Mouse (Mus musculus) intestine, embryonic 14.5 days (tissue): ENCODE measurements around the gene Dnajc13. TPM values are rescaled to one million over a fixed set of nuclear protein-coding genes. Genes with fewer than 3 reads are reported as not detected.

Experiments used
- ATAC-seq: fragments of 200-750 bp; cut with Nextera tagmentation; replicated peaks from 2 replicates; pipeline ENCODE4 v1.8.0; 2017; ENCODE audit warnings: low read depth, moderate number of reproducible peaks, moderate TSS enrichment, moderate library complexity; ENCODE audit not compliant: low FRiP score, low TSS enrichment
- DNase-seq: peaks from one replicate; pipeline ENCODE4 v3.0.0-alpha.2; 2018; ENCODE audit warnings: low spot score
- H3K27ac ChIP-seq: fragments of 300-500 bp; sonication (generic); 2 replicates; pipeline ENCODE4 v1.5.1; 2014; ENCODE audit warnings: low read depth, mild to moderate bottlenecking, control low read depth
- H3K27me3 ChIP-seq: fragments of 300-500 bp; sonication (generic); replicated peaks from 2 replicates; pipeline ENCODE4 v1.6.1; 2014; ENCODE audit warnings: low read length, control low read depth; ENCODE audit not compliant: control insufficient read depth, insufficient read depth
- H3K36me3 ChIP-seq: fragments of 300-500 bp; sonication (generic); 2 replicates; pipeline ENCODE4 v1.6.1; 2014; ENCODE audit warnings: low read length, control low read depth; ENCODE audit not compliant: control insufficient read depth, insufficient read depth
- H3K4me1 ChIP-seq: fragments of 300-500 bp; sonication (generic); replicated peaks from 2 replicates; pipeline ENCODE4 v1.6.1; 2014; ENCODE audit warnings: low read length, control low read depth, mixed read lengths; ENCODE audit not compliant: control insufficient read depth, insufficient read depth
- H3K4me2 ChIP-seq: fragments of 300-500 bp; sonication (generic); 2 replicates; pipeline ENCODE4 v1.6.1; 2014; ENCODE audit warnings: low read length
- H3K4me3 ChIP-seq: fragments of 300-500 bp; sonication (generic); 2 replicates; pipeline ENCODE4 v1.5.1; 2014; ENCODE audit warnings: low read depth, low read length, control low read depth, mixed read lengths
- H3K9ac ChIP-seq: fragments of 300-500 bp; sonication (generic); 2 replicates; pipeline ENCODE4 v1.6.1; 2014; ENCODE audit warnings: mild to moderate bottlenecking, low read length
- H3K9me3 ChIP-seq: fragments of 300-500 bp; sonication (generic); 2 replicates; pipeline ENCODE4 v1.6.1; 2016; ENCODE audit warnings: low read length, control low read depth; ENCODE audit not compliant: control insufficient read depth
- WGBS: fragments of 180-500 bp; shearing (Covaris S2); extraction: QIAGEN DNeasy Blood & Tissue Kit; methylation state at CpG from one replicate; pipeline ENCODE4 v1.1.7; 2014; 5-methylcytosine and 5-hydroxymethylcytosine counted together
- polyA plus RNA-seq: library from polyadenylated mRNA; unstranded; fragments of >200 nt; fragmentation: Nextera tagmentation; extraction: Ambion mirVana; gene quantifications from 2 replicates; pipeline ENCODE4 v1.2.1, GENCODE M21; 2014

Gene Dnajc13
- polyA plus RNA-seq, 1 experiment from 2014 or later, result 30.3 TPM

DNA sequence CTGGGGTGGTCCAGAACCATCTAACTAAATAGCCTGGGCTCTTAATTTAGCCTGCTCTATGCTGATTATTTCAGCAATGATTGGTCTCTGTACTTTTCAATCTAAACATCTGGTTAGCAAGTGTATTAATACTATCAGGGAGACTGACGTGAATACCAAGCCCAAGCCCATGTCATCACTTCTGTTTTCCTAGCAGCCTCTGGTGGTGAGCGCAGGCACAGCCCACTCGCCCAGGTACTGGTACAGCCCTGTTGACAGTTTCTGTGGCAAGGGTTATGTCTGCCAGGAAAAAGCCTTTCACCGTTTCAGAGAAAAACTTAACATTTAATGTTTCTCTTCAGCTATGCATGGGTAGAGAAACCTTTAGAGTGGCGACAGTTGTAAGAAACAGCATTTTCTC lies 98.5 kb downstream of the Dnajc13 start:
- WGBS, result 79% methylated on average over 5 of the region's 5 CpGs
- ATAC-seq (no peak), DNase-seq (no peak)
- no peak overlapping the region for H3K9ac ChIP-seq
- H3K36me3 ChIP-seq, result peaks cover 89% of the 10 kb centered on the region
- no peak overlapping the region for H3K27ac ChIP-seq
- no peak overlapping the region for H3K4me2 ChIP-seq
- H3K9me3 ChIP-seq, result no peaks in the 10 kb centered on the region
- H3K4me3 ChIP-seq, result no peak overlapping the region
- no peaks in the 10 kb centered on the region for H3K27me3 ChIP-seq
- H3K4me1 ChIP-seq, result no peaks in the 10 kb centered on the region

DNA sequence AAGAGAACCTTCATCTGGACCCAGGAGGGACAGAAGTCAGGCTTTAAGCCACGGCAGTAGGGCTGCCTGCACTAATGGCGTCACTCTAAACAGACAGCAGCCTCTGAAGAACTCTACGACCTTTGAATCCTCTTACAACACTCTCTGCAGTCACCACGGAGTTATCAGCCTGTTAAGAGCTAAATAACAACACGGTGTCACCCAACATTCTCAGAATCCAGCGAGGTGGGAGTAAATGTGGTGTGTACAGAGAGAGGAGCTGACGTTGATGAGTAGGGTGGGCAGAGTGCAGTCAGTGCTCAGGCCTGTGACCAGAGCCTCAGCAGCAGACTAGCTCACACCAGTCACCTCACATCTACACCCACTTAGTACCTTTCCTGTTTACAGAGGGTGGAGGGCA lies 101.6 kb downstream of the Dnajc13 start:
- Histone ChIP-seq H3K4me3 (no peak overlapping the region), H3K4me2 (no peak overlapping the region), H3K36me3 (peaks cover 96% of the 10 kb centered on the region), H3K9ac (no peak overlapping the region), H3K27ac (no peak overlapping the region), H3K9me3 (no peaks in the 10 kb centered on the region), H3K4me1 (no peaks in the 10 kb centered on the region), H3K27me3 (no peaks in the 10 kb centered on the region)
- WGBS, result 81% methylated on average over 7 of the region's 7 CpGs
- ATAC-seq (no peak), DNase-seq (no peak)

DNA sequence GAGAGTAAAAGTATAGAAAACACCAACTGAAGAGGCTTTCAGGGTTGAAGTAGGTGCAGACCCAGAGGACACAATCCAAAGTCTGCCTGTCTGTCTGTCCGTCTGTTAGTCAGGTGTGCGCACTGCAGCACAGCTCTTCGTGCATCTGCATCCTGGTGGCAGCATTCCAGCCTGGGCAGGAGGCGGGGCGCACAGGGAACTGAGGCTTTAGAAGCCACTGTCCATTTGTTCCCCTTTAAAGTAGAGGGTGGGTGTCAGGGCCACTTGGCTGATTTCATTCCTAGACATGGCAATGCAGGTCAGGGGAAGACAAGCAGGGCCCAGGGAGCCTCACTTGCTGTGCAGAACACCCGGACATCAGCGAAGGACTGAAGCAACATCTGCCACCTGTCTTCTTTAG lies 105.4 kb downstream of the Dnajc13 start:
- Histone ChIP-seq H3K4me3 (no peak overlapping the region), H3K27me3 (no peaks in the 10 kb centered on the region), H3K4me2 (no peak overlapping the region), H3K4me1 (no peaks in the 10 kb centered on the region), H3K9ac (no peak overlapping the region), H3K27ac (no peak overlapping the region), H3K9me3 (no peaks in the 10 kb centered on the region), H3K36me3 (peaks cover 98% of the 10 kb centered on the region)
- DNase-seq (no peak), ATAC-seq (no peak)
- WGBS, result 95% methylated on average over 7 of the region's 7 CpGs

DNA sequence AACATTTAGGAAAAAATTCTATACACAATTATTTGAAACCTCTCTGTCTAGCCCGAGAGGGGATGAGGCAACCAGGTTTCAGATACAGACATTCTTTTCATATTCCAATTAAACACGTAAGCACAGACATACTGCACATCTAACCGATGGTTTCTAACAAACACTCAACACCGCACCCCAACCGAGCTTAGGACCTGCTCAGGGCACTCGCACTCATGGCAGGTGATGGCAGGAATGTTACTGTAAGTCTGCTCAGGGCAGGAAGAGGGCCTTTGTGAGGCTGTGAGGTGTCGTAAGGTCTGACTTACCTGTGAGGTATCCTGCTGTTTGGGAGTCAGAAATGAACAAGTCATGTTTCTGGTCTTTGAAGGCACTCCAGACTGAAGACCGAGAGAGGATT lies 106.2 kb downstream of the Dnajc13 start:
- ATAC-seq (no peak), DNase-seq (no peak)
- Histone ChIP-seq H3K9me3 (no peaks in the 10 kb centered on the region), H3K27ac (no peak overlapping the region), H3K4me2 (no peak overlapping the region), H3K4me3 (no peak overlapping the region), H3K9ac (no peak overlapping the region), H3K27me3 (no peaks in the 10 kb centered on the region), H3K4me1 (no peaks in the 10 kb centered on the region), H3K36me3 (peaks cover 98% of the 10 kb centered on the region)
- 98% methylated on average over 8 of the region's 8 CpGs for WGBS

DNA sequence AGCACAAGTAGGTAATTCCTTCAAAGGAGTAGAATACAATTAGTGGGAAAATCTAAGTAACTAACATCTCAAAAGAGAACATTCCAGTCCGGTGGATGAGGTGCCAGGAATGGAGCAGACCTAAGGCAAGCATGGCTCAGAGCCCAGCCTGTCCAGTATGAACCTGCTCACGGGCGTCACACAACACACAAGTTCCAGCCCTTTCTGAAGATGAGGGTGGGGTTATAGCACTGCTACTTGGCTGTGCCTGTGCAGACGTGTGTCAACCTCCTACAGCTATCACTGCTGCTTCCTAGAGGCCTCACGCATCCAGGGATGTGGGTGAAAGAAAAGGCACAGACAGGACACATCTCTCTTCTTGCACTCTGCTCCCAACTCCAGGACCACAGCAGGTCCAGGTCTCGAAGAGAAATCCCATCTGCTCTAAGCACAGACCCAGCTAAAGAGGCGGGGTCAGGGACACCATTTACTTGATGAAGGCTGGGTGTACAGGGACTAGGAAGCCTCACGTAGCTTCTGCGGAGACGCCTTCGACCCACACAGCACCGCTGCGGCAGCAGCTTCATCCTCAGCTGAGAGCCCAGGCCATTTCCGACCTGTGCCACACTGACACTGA lies 107.5 kb downstream of the Dnajc13 start:
- no peak for ATAC-seq
- H3K9ac ChIP-seq, result no peak overlapping the region
- no peak for DNase-seq
- no peak overlapping the region for H3K27ac ChIP-seq
- H3K4me2 ChIP-seq, result no peak overlapping the region
- H3K4me3 ChIP-seq, result no peak overlapping the region
- H3K36me3 ChIP-seq, result peaks cover 96% of the 10 kb centered on the region
- H3K9me3 ChIP-seq, result no peaks in the 10 kb centered on the region
- H3K27me3 ChIP-seq, result no peaks in the 10 kb centered on the region
- H3K4me1 ChIP-seq, result no peaks in the 10 kb centered on the region
- 93% methylated on average over 14 of the region's 14 CpGs for WGBS

DNA sequence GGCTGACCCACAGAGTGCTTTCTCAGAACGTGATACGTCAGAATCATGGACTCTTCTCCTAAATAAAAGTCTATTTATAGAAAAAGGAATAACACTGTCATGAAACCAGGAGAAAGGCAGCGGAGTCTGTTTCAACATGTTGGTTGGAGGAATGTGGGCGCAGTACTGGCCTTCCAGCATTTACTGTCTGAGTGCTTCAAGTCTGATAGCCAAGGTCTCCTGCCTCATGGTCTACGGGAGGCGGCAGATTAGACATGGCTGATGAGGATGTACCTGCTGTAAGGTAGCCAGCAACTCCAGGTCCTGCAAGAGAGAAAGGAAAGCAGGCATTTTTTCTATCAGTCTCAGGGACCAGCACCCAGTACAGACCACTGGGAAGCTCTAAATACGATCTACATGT lies 110.6 kb downstream of the Dnajc13 start:
- Histone ChIP-seq H3K4me3 (no peak overlapping the region), H3K9ac (no peak overlapping the region), H3K9me3 (no peaks in the 10 kb centered on the region), H3K4me2 (no peak overlapping the region), H3K4me1 (no peaks in the 10 kb centered on the region), H3K36me3 (peaks cover 68% of the 10 kb centered on the region), H3K27me3 (no peaks in the 10 kb centered on the region), H3K27ac (no peak overlapping the region)
- no peak for DNase-seq
- no peak for ATAC-seq
- 86% methylated on average over 7 of the region's 7 CpGs for WGBS

DNA sequence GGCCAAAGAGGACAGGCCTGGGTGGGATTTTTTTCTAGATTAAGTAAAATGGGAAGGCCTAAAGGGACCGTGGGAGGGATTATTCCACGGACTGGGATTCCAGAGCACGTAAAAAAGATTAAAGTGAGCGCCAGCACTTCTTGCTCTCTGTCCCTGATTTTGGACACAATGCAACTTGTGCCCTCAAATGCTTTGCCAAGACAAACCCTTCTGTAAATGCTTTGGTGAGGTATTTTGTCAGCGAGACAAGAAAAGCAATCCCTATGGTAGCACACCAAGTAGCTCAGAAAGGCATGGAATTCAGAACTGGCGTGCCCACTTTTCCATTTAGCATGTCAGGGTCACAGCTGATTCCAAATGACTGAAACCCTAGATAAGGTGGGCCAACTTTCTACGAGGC lies 113.8 kb downstream of the Dnajc13 start:
- 87% methylated on average over 7 of the region's 7 CpGs for WGBS
- H3K27me3 ChIP-seq, result no peaks in the 10 kb centered on the region
- H3K4me2 ChIP-seq, result no peak overlapping the region
- no peak overlapping the region for H3K27ac ChIP-seq
- H3K36me3 ChIP-seq, result peaks cover 36% of the 10 kb centered on the region
- no peak for ATAC-seq
- no peaks in the 10 kb centered on the region for H3K9me3 ChIP-seq
- H3K4me3 ChIP-seq, result no peak overlapping the region
- DNase-seq, result no peak
- H3K9ac ChIP-seq, result no peak overlapping the region
- H3K4me1 ChIP-seq, result no peaks in the 10 kb centered on the region

DNA sequence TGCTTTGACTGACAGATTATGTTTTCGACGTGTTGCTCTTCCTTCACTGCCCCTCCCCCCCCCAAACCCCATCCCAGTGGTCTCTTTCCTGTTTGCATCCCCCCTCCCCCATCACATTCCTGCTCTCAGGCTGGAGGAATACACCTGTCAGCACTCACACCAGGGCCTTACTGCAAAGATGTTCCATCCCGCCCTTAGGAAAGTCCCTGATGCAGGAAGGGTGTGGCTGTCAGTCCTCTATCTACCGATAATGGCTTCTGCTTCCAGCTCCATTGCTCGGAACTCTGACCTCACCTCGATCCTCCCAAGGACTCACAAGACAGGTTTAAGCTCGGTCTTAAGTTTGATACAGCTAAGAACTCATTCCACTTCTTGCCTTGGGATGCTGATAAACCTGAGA lies 116.0 kb downstream of the Dnajc13 start:
- H3K27ac ChIP-seq, result no peak overlapping the region
- no peak overlapping the region for H3K4me2 ChIP-seq
- H3K9ac ChIP-seq, result no peak overlapping the region
- peaks cover 15% of the 10 kb centered on the region for H3K36me3 ChIP-seq
- H3K9me3 ChIP-seq, result no peaks in the 10 kb centered on the region
- ATAC-seq (no peak), DNase-seq (no peak)
- H3K4me3 ChIP-seq, result no peak overlapping the region
- H3K27me3 ChIP-seq, result no peaks in the 10 kb centered on the region
- 71% methylated on average over 7 of the region's 7 CpGs for WGBS
- H3K4me1 ChIP-seq, result no peaks in the 10 kb centered on the region

DNA sequence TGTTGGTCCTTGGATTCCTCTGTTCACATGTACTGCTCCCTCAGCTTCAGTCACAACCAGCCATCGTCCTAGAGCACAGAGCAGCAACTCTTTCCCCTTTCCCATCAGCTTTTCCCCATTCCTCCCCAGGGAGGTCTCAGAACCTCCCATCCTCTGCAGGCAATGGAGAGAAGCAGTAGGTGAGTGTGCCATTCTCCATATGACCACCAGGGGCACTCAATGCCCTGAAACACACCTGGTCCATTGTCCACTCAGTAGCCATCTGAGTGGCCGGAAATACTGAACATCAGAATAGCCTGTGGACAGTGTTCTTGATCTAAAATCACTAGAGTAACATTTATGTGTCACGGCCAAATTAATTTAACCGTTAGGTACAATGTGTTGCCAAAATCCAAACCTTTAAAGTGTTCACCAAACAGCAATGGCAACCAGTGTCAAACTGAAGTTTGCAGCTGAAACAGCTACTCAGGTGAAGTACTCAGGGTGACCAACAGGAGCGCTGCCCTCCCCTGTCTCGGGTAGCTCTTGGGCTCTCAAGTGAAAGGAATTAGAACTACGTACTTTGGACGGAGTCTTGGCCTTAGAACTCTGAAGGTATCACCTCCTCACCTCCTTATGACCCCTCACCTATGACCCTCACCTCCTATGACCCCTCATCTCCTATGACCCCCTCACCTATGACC lies 118.3 kb downstream of the Dnajc13 start:
- H3K36me3 ChIP-seq, result no peaks in the 10 kb centered on the region; the same call in 1 of the 2 replicates
- no peaks in the 10 kb centered on the region for H3K4me1 ChIP-seq
- DNase-seq, result no peak
- no peaks in the 10 kb centered on the region for H3K9me3 ChIP-seq
- no peak overlapping the region for H3K4me3 ChIP-seq
- no peak for ATAC-seq
- 85% methylated on average over 8 of the region's 8 CpGs for WGBS
- no peak overlapping the region for H3K9ac ChIP-seq
- H3K27ac ChIP-seq, result no peak overlapping the region
- H3K4me2 ChIP-seq, result no peak overlapping the region
- H3K27me3 ChIP-seq, result no peaks in the 10 kb centered on the region
